Mouse (Mus musculus) kidney, adult 2 months (tissue): ENCODE results near the gene Zfp12. TPM values are rescaled to one million over a fixed set of nuclear protein-coding genes. Genes with fewer than 3 reads are reported as not detected.

Experiments
- DNase-seq: peaks from one replicate; pipeline ENCODE4 v3.0.0; 2021
- H3K27ac ChIP-seq: fragments of 200-500 bp; 2 replicates; pipeline ENCODE4 v1.5.1; 2012; ENCODE audit warnings: low read depth, low read length, control low read depth, inconsistent platforms; ENCODE audit not compliant: insufficient read depth
- H3K27me3 ChIP-seq: fragments of 200-500 bp; replicated peaks from 2 replicates; pipeline ENCODE4 v1.6.1; 2012; ENCODE audit warnings: mild to moderate bottlenecking, moderate library complexity, low read length, inconsistent platforms; ENCODE audit not compliant: control insufficient read depth, insufficient read depth
- H3K36me3 ChIP-seq: fragments of 200-500 bp; 2 replicates; pipeline ENCODE4 v1.6.1; 2012; ENCODE audit warnings: mild to moderate bottlenecking, moderate library complexity, low read length, inconsistent platforms; ENCODE audit not compliant: control insufficient read depth, insufficient read depth
- H3K4me1 ChIP-seq: fragments of 200-500 bp; 2 replicates; pipeline ENCODE4 v1.6.1; 2011; ENCODE audit warnings: low read length; ENCODE audit not compliant: control insufficient read depth, insufficient read depth
- H3K4me3 ChIP-seq: fragments of 200-500 bp; 2 replicates; pipeline ENCODE4 v1.5.1; 2011; ENCODE audit warnings: mild to moderate bottlenecking, low read depth, low read length, control low read depth; ENCODE audit not compliant: insufficient read depth
- CTCF ChIP-seq: fragments of 200-500 bp; conservative IDR thresholded peaks from 2 replicates; pipeline ENCODE4 v1.5.1; 2011; ENCODE audit warnings: low read depth, mild to moderate bottlenecking, control low read depth, low read length, moderate library complexity, mixed read lengths; ENCODE audit not compliant: insufficient read depth, insufficient read length
- POLR2A ChIP-seq: fragments of 200-500 bp; IDR thresholded peaks from one replicate; pipeline ENCODE4 v1.6.1; 2011; ENCODE audit warnings: low read depth, low read length, control low read depth
- WGBS: fragments of 180-500 bp; shearing (Covaris S2); methylation state at CpG from one replicate; pipeline ENCODE4 v1.1.7; 2018; 5-methylcytosine and 5-hydroxymethylcytosine counted together
- polyA plus RNA-seq: library from polyadenylated mRNA; depleted of rRNA; stranded (reverse); fragments of >200 nt; gene quantifications from 2 replicates; pipeline ENCODE4 v1.2.3, GENCODE M21; 2012

Zfp12 gene
- polyA plus RNA-seq, 1 experiment: 8.5 TPM

- Histone ChIP-seq H3K27me3 (no peaks in the 10 kb centered on the region), H3K27ac (no peak overlapping the region), H3K4me3 (no peak overlapping the region), H3K4me1 (no peaks in the 10 kb centered on the region), H3K36me3 (peaks cover 4% of the 10 kb centered on the region; the same call in 1 of the 2 replicates)
- DNase-seq: no peak
- TF ChIP-seq CTCF (no peak), POLR2A (no peak)
- WGBS: 65% methylated on average over 18 of the region's 18 CpGs
Observed at GRCm38 (mm10) chr5:143252791-143253185, 17.8 kb downstream of the Zfp12 start.

GRCm38 (mm10) chr5:143253186-143253880 is 18.4 kb downstream of the Zfp12 start:
- TF ChIP-seq POLR2A: no peak
- Histone ChIP-seq H3K36me3 (peaks cover 4% of the 10 kb centered on the region; the same call in 1 of the 2 replicates), H3K27ac (no peak overlapping the region), H3K4me1 (no peaks in the 10 kb centered on the region), H3K27me3 (no peaks in the 10 kb centered on the region), H3K4me3 (no peak overlapping the region)
- 45% methylated on average over 103 of the region's 103 CpGs for WGBS
- no peak for DNase-seq

DNA sequence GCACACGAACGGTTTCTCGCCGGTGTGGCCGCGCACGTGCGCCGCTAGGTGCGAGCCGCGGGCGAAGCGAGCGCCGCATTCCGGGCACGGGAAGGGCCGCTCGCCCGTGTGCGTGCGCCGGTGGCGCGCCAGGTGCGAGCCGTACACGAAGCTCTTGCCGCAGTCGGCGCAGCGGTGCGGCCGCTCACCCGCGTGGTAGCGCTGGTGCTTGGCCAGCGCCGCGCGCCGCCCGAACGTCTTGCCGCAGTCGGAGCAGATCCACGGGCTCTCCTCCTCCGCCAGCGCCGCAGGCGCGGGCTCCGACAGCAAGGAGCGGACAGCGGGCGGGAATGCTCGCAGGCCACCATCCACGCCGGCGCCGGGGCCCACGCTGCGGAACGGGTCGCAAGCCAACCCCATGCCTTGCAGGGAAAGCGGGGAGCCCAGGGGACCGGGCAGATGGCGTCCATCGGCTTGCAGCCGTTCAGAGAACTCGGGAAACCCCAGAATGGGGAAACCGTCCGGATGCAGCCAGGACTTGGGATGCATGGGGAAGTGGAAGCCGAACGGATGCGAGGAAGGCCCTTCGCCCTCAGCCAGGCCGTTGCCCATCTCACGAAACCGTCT is 19.0 kb downstream of the Zfp12 start:
- Histone ChIP-seq H3K4me3 (no peak overlapping the region), H3K36me3 (peaks cover 4% of the 10 kb centered on the region; the same call in 1 of the 2 replicates), H3K27ac (no peak overlapping the region), H3K27me3 (no peaks in the 10 kb centered on the region), H3K4me1 (no peaks in the 10 kb centered on the region)
- WGBS: 51% methylated on average over 81 of the region's 81 CpGs
- DNase-seq: no peak
- no peak for TF ChIP-seq CTCF
- TF ChIP-seq POLR2A: no peak

GRCm38 (mm10) chr5:143254487-143255130 is 19.6 kb downstream of the Zfp12 start:
- no peak overlapping the region for H3K4me3 ChIP-seq
- H3K36me3 ChIP-seq: peaks cover 4% of the 10 kb centered on the region; the same call in 1 of the 2 replicates
- no peak overlapping the region for H3K27ac ChIP-seq
- no peaks in the 10 kb centered on the region for H3K4me1 ChIP-seq
- no peak for TF ChIP-seq POLR2A
- no peak for TF ChIP-seq CTCF
- no peak for DNase-seq
- WGBS: 64% methylated on average over 66 of the region's 66 CpGs
- no peaks in the 10 kb centered on the region for H3K27me3 ChIP-seq

- no peak for DNase-seq
- Histone ChIP-seq H3K4me3 (no peak overlapping the region), H3K27me3 (no peaks in the 10 kb centered on the region)
Observed at GRCm38 (mm10) chr5:143255131-143255519, 20.2 kb downstream of the Zfp12 start.

DNA sequence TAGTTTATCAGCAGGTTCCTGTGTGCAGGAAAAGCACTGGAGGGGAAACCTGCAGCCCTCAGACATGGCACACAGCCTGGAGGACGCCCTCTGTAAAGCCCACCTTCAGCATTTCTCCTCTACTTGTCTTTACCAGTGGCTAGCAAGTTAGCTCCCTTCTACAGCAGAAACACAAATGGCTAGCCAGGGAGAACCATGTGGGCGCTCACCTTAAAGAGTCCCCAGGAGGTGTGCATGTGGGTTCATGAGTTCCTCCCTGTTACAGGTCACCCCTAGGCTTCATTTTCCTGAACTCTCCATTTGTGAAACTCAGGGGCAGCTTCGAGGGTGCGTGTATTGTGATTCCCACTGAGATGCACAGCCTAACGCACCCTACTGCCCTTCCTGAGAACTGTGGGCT is 20.8 kb downstream of the Zfp12 start:
- no peak for DNase-seq
- H3K27me3 ChIP-seq: no peaks in the 10 kb centered on the region
- no peak overlapping the region for H3K27ac ChIP-seq
- no peak overlapping the region for H3K4me3 ChIP-seq
- TF ChIP-seq POLR2A (no peak), CTCF (no peak)
- WGBS: 95% methylated on average over 5 of the region's 5 CpGs
- H3K36me3 ChIP-seq: peaks cover 4% of the 10 kb centered on the region; the same call in 1 of the 2 replicates
- H3K4me1 ChIP-seq: no peaks in the 10 kb centered on the region

More at GRCm38 (mm10) chr5:143255131-143255519, 20.2 kb downstream of the Zfp12 start:
- H3K27ac ChIP-seq: no peak overlapping the region
- TF ChIP-seq CTCF (no peak), POLR2A (no peak)
- peaks cover 4% of the 10 kb centered on the region; the same call in 1 of the 2 replicates for H3K36me3 ChIP-seq
- WGBS: 75% methylated on average over 24 of the region's 24 CpGs
- no peaks in the 10 kb centered on the region for H3K4me1 ChIP-seq

- H3K27me3 ChIP-seq: no peaks in the 10 kb centered on the region
- TF ChIP-seq CTCF: no peak
- TF ChIP-seq POLR2A: no peak
- WGBS: 92% methylated on average over 8 of the region's 8 CpGs
- H3K4me3 ChIP-seq: no peak overlapping the region
- no peak overlapping the region for H3K27ac ChIP-seq
- H3K36me3 ChIP-seq: no peaks in the 10 kb centered on the region
- no peaks in the 10 kb centered on the region for H3K4me1 ChIP-seq
- no peak for DNase-seq
Observed at GRCm38 (mm10) chr5:143261636-143262035, 26.7 kb downstream of the Zfp12 start.
